Mouse (Mus musculus): ENCODE measurements around the gene Styx. TPM values are rescaled to one million over a fixed set of nuclear protein-coding genes. Genes with fewer than 3 reads are reported as not detected.

Gene Styx
- total RNA-seq, 2 experiments from 2014 or later: 74.6 to 80.4 TPM

DNA sequence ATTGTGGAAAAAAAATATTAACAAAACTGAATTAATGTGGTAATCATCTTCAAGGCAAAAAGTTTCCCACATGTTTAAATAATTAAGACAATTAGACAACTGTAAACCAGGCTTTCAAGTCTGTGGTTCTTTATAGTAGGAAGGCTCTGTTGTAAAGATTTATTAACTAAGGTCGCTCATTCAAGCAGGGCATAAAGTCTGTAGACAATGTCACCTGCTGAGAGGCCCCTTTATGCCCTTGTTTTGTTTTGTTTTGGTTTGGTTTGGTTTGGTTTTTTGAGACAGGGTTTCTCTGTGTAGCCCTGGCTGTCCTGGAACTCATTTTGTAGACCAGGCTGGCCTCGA lies 88.0 kb downstream of the Styx start:
- DNase-seq (ENCODE audit: low spot score): no peak

DNA sequence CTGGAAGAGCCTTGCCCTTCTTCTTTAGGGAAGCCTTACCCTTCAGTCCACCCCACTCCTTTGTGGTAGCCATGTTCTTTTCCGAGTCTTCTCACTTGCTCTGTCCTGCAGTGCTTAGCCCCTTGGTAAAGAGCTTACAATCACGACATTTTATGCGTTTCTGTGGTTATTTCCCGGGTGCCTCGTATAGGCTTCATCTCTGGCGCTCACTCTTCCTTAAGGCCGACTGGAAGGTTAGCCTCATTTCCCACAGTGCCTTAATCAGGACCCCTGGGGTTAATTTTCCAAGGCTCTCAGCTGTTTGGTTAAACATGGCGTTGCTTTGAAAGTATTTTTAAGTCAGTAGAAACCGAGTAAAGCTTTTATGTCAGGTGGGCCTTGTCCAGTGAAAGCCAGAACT lies 88.5 kb downstream of the Styx start:
- DNase-seq (ENCODE audit: low spot score): no peak

DNA sequence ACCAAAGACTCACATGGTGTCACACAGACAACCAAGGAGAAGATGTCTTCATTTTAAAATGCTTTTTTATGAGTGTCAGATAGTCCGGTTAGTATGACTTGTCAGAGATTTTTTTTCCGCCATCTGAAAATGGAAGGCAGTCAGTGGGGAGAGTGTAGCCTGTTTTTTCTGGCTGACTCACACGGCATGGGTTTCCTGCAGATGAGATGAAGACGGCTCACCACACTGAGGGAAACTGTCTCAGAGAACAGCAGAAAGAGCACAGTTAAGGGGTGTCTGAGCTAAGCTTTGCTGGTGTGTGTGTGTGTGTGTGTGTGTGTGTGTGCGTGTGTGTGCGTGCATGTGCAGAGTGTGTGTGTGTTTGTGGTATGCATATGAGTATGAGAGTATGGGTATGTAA lies 90.4 kb downstream of the Styx start:
- no peak for DNase-seq (ENCODE audit: low spot score)

DNA sequence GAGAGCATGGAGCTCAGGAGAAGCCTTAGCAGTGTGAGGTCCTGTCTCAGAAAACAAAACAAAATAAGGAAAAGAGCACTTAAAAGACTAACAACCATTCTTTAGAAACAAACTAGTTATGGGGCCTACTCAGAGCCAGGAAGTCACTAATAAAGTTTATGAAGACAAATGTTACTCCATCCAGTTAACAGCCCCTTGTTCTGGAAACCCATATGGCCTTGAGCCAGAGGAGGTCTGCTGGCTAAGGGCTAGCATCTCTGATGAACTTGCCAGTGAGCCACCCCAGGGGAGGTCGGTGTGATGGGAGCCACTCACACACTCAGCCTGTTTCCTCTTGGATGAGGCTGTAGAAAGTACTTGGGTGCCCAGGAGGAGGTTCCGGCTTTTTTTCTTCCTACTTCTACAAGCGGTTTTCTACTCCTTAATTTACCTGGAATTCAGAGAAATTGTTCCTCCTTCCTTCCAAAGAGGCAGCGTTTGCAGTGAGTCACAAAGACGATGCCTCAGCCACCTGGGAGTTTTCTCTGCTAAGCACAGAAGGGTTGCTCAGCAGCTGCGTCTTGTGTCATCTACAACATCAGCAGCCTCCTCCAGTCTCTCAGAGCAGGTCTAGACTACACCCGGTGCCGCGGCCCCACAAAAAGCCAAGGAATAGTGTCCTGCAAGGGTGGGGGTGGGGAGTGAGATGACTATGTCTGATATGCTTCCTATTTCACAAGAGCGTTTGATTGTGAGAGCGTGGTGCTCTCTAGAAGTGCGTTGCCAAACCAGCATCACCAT lies 92.1 kb downstream of the Styx start:
- no peak for DNase-seq (ENCODE audit: low spot score)

DNA sequence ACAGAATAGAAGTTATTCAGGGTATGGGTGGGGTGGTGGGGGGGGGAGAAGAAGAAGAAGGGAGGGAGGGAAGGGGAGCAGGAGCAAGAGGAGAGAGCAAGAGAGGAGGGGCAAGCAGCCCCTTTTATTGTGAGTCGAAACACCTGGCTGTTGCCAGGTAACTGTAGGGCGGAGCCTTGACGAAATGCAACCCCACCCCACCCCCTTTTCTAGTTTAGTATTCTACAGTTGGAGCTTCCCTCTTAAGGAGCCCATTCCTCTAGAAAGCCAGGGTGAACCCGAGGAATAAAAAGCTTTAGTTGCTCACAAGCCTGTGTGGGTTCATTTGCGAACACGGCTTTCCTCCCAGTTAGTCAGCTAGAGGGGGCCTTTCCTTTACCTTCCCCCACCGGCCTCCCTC lies 94.0 kb downstream of the Styx start:
- DNase-seq (ENCODE audit: low spot score): no peak

DNA sequence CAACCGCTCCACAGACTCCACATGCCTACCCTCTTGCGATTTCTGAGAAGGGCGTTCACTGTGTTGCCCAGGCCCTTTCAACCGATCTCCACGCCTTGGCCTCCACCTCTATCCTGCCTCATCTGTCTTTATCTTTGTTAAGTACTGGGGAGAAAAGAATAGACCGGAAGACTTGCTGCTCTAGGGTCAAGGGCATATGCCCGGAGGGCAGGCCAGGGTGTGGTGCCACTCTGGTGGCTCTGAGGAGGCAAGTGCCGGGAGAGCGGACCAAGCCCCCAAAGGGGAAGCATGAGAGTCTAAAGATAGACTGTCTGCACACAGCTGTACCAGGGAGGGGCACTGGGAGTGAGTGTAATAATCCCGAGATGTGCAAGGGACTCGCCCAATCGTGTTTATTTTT lies 94.6 kb downstream of the Styx start:
- peak; percentile 30 for DNase-seq (ENCODE audit: low spot score)

DNA sequence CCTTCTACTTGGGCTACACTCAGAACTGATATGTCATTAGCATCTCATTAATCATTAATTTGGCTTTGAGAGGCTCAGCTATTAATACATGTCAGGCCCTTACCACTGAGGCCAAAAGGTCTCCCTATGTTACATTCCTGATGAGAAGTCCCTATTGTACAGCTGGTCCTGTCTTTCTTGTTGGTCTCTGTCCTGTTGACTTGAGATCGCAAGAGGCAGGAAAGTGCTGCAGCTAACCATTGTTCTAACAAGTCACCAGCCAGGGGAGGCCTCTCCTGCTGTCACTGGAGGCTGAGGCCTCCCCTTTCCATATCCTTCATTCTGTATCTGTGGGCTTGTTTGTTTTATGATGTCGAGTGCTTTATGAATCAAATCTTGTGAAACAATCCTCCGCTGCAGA lies 95.9 kb downstream of the Styx start:
- DNase-seq (ENCODE audit: low spot score): no peak

DNA sequence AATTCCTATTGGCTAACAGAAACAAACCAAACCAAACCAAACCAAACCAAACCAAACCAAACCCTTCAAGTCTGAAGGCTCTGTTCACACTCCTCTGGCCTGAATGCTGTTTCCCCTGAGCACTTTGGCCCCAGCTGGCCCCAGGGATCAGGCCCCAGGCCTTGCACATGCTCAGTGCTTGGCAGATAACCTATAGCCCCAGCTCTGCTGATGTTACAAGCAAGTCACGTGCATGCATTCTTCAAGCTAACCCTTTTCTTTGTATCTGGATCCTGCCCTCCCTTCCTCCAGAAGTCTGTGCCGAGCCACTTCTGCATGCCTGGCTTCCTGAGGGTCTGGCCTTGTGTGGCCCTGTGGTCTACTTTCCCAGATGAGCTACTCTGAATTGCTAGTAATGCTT lies 100.2 kb downstream of the Styx start:
- no peak for DNase-seq (ENCODE audit: low spot score)

DNA sequence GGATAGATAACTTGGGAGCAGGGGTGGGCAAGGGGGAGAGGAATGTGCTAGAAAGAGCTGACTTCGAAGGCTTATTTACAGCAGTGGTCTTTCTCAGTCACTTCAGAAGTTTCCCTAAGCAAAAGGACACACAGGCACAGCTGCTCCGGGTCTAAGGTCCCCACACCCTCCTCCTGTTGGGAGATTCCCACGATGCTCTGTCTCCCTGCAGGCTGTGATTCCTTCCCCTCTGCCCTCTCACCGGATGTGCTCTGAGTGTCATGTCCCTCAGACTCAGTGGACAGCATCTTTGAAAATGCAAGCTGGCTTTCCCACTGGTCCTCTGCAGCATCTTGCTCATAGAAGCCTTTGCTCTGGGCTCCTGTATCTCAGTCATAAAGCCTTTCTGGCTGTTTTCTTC lies 101.3 kb downstream of the Styx start:
- no peak for DNase-seq (ENCODE audit: low spot score)

DNA sequence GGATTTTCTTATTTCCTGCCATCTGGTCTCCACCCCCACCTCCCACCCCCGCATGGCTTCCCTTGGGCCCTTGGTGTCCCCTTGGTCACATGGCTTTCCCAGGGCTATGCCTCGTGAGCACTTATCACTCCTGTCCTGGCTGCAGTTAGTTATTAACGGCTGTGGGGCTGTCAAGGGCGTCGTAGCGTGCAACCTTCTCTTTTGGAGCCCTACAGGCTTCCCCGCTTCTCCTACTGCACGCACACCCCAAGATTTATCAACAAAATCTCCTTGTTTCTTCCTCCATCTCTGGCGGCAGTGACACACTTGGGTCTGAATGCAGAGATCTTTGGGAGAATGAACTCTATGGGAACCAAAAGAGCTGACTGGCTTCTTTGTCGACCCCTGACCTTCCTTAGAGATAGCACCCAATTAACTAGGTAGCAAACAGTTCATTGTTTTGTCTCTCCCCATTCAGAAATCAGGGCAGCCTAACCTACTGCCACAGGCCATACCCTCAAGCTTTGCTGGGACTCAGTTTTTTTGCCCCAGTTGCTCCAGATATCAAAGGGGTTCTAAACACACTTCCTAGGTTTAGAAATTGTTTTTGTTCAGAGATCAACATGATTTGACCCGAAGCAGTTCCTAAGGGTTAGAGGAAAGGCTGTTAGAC lies 102.1 kb downstream of the Styx start:
- no peak for DNase-seq (ENCODE audit: low spot score)

DNA sequence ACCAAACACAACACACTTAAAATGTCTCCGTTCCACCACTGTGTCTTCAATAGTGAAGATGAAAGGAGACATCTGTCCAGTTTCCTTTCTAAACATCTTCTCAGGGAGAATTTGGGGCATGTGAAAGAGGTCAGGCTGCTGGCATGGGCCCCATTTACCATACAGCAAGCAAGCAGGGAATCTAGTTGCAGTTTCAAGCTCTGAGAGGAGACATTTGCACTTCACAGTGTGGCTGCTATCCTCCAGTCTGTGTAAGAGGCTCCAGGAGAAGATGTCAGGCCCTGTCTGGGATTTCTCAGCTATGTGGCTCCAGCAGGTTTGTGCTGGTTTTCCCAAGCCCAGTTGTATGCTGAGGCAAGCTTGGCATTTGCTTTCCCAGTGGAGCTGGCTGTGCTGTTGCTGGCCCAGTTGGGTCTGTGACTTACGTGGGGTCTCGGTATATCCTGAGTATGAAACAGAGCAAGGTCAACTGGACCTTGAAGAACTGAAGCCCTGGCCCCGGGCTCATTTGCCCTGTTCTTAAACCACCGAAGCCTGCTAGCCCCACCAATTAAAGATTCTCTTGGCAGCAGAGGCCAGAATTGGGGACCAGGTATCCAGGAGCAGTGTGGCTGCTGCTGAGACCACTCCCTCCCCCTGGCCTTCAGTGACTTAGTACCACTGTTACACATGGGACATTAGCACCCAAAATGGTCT lies 102.8 kb downstream of the Styx start:
- no peak for DNase-seq (ENCODE audit: low spot score)

DNA sequence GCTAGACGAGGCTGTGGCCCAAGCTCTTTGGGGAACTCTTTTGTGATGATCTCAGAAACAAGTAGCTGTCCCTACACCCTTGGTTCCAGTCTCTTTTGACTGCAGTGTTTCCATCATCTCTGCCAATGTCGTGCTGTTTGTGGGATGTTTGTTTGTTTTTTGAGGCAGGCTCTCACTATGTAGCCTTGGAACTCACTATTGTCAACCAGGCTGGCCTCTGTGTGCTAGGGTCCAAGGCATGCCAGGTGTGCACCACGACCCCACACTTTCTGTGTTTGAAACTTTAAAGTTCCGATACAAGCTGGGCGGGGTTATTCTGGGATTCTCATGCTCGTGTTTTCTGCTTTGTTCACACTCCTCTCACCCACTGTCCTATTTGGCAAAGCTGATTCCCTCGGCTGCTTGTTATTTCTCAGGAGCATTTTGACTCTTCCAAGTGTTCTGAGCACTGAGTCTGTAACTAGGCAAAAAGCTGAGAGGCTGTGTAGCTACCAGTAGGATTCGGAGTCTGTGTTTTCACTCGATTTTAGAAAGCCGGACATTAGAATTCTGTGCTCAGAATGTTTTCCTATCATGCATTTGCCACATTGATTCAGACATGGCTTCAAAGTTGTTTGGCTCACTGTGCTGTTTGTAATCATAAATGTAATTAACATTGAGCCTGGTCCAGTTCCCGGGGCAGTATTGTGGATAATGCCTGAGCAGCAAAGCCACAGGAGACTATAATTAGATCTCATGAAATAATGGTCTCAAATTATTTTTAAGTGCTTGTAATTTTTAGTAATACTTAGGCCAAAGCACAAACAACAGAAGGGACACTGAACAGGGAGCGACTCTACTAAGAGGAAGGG lies 105.0 kb downstream of the Styx start:
- peak; percentile 25 for DNase-seq (ENCODE audit: low spot score)

DNA sequence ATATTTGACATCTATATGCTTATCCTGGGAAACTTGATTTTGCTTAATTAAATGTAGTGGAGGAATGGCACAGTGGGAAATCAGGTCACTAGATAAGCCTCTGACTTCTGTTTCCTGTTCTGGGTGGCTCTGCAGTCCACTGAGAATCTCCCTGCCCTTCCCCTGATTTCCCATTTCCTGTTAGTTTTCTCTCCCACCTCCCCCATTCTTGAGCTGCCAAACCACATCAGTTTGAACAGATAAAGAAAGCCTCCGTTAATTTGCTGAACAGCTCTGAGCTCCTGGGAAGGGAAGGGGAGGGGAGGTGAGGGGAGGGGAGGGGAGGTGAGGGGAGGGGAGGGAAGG lies 105.6 kb downstream of the Styx start:
- no peak for DNase-seq (ENCODE audit: low spot score)

DNA sequence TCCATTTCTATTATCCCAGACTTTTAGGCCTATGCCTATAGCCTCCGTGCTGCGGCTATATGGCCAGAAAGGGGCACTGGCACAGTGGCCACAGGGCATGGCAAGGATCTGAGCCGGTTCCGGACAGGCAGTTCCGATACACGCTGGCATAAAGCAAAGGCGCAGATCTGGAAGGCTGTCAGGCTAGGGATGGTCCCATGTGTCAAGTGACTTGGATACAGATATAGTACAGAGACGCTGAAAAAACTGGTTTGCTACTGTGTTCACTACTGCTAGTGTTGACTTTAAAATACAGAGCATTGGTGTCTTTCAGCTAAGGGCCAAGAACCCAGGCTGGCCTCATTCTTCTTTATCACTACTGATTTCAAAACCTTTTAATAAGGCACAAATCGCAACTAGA lies 106.1 kb downstream of the Styx start:
- no peak for DNase-seq (ENCODE audit: low spot score)

DNA sequence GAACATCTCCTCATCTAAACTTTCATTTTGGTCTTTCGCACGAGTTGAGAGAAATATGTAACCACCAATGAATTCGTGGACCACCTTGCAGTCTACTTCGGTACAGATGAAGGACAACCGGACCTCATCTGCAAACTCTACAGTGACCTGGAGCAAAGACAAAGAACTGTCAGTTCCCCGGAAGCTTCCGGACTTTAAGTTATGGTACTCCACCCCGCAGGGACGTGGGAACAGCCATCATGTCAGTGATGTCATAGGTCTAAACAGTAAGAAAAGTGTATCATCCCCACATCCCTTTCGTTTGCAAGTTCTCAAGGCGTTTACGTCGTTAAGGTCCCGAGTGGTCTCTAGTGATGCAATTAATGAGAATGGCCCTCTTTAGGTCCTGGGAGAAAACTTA lies 109.0 kb downstream of the Styx start:
- DNase-seq (ENCODE audit: low spot score): no peak

DNA sequence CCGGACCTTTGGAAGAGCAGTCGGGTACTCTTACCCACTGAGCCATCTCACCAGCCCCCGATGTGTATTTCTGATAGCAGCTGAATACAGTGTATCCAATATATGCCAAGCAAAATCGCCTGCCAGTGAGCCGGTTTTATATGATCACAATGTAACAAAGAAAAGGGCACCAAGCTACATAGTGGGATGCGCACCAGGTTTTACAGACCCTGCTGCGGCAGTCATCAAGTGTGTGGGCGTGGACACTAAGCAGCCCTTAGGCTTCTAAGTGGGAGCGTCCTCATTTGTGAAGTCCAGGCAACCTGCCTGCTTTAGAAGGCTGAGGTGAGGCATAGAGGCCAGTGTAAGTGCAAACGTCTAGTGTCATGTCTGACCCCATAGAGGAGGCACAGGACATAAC lies 109.6 kb downstream of the Styx start:
- DNase-seq (ENCODE audit: low spot score): no peak

DNA sequence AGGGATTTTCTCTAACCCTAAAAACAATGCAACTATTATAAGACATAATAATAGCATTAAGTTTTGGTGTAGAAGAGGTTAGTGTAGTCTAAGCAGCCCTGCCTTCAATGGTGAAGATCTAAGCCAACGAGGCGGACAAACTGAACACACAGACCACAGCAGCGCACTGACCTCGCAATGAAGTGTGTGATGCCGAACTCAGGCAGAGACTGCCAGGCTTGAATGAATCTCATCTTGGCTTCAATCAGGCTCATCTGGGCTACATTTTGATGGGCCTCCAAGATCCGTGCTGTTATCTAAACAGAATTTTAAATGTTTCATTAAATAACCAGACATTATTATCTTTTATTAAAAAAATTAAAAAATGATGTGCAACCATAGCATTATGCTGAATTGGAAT lies 111.1 kb downstream of the Styx start:
- no peak for DNase-seq (ENCODE audit: low spot score)

DNA sequence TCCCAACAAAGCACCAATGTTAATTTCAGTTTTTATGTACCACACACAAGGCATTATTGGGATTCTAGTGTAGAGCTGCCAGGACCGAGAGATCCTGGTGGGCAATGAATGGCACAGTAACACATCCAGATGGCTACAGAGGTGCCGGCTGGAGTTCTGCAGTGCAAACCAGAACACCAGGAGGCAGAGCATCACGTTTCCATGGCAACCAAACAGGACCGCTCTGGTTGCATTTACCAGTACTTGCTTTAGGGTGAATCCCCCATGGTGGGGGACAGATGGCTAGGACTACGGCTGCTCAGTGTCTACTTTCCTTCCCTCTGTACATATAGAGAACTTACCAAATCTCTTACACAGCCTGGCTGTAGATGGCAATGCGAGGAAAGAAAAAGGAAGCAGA lies 111.5 kb downstream of the Styx start:
- no peak for DNase-seq (ENCODE audit: low spot score)

DNA sequence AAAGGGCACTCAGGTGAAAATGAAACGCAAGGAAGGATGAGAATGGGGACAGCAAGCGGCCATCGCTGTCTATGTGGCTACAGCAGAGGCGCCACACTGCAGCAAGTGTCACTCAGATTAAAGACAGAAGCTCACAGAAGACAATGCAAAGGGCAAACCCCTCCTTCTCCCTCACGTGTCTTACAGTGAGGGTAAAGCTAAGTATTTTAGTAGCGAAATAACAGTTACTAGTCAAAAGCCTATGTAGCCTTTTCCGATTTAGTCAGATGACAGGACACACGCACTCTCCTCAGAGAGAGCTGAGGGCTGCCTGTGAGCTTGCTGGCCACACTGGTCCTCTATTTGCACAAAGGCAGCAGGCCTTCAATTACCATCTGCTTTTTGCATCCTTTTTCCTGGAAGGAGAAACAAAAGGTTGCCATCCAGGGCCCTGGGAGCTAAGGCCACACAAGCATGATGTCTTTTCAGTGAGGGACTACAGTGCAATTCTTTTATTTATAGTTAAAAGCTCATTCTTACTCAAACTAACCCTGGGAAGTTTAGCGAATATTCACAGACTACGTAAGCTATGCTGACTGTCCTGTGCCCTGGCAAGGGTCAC lies 112.1 kb downstream of the Styx start:
- DNase-seq (ENCODE audit: low spot score): no peak

DNA sequence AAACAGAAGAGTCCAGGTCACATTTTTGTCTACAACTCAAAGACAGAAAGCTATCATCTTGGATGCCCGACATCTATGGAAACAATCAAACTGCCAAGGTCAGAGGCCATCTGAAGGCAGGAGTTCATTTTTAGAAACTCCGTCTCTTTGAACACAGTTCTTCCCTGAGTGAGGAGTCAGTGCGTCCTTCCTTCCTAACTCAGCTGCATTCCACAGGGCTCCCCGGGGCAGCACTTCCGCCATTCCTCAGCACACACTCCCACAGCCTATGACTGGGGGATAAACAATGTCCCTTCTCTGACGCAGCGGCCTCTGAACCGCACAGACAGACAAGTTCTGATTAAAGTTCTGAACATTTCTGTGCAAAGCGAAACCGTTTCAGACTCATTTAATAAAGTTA lies 112.7 kb downstream of the Styx start:
- peak; percentile 29 for DNase-seq (ENCODE audit: low spot score)

All from gastrocnemius, adult 18-20 months (tissue).